Mouse (Mus musculus) right cerebral cortex, postnatal 14 days (tissue): ENCODE measurements at regions not wholly inside any gene's neighbourhood (a gene's known extent, or its start where the extent isn't known, plus 50 kb on each side); places are given as distances from the start of the nearest gene placed in this dataset.
"Not testable (repeated sequence)": the region's sequence is repeated elsewhere in the genome, so short reads cannot be mapped to it uniquely, and the experiment has no call there.

Experiments
- DNase-seq: peaks from one replicate; pipeline ENCODE4 v3.0.0; 2022

DNA sequence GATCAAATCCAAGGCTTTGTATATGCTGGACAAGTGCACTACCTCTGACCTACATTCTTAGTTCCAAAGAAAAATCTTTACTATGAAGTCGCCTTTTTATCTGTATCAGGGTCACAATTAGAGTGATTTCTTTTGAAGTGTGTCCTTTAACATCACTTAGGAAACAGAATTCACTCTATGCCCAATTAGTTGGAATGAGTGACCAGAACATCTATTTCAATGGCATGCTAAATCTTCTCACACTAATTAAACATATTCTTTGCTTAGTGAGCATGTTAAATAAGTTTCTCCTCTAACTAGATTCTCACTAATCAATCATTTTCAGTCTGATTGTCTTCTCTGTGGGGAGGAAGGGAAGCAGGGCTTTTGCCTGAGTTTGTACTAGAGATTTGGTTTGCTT is 84.9 kb downstream of the Arl6ip6 start:
- DNase-seq: no peak

DNA sequence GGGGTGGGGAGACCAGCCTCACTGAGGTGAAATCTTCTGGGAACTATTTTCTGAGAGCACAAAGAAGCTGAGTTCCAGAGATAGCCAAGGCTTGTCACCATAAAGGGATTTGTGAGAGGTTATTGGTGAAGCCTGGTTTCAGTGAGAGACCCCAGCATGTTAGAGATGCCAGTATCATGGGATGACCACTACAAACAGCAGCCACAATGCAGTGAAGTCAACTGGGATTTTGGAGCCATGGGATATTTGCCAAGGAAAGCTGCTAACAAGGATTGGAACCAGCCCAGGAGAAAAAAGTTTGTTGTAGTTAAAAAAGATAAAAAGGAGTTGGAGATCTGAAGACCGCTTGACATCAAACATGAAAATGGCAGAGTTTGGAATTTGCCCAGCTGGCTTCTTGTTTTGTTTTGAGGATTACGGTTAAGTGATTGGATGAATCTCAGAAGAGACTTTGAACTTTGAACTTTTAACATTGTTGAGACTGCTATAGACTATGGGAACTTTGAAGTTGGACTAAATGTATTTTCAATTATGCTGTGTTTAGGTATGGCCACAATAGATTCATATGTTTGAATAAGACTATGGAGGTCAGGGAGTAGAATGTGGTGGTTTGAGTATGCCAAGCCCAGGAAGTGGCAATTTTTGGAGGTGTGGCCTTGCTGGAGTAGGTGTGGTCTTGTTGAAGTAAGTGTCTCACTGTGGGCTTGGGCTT is 110.3 kb downstream of the Arl6ip6 start:
- DNase-seq: no peak

DNA sequence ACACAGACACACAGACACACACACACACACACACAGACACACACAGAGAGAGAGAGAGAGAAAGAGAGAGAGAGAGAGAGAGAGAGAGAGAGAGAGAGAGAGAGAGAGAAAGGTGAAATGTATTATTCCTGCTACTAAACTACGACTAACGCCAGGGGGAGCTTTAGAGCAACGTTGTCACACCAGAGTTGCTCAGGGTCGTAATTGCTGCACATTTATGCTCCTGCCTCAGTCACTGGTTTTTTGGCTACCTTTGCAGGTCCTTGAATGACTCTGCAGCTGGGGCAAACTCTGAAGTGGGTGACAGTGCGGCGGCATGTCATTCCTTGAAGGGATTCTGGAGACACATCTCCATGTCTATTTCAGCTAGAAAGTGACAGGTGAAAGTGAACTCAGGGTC is 139.2 kb downstream of the Arl6ip6 start:
- peak; percentile 50 for DNase-seq

DNA sequence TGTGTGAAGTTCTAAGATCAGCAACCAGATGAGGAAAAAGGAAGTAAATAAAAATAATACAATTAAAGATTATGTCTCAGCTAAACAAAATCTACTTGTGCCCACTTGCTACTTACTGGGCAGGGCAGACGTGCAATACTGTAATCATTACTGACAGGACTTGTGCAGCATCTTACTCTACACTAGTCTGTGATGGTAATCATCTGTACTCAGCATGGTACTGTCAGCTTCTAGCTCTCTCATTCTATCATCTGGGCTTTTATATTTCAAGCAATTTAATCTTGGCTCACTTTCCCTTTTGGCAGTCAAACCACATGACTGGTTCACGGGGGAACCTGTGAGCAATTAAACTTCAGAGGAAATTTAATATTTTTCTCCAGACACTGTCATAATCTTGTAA is 167.5 kb downstream of the Arl6ip6 start:
- no peak for DNase-seq

DNA sequence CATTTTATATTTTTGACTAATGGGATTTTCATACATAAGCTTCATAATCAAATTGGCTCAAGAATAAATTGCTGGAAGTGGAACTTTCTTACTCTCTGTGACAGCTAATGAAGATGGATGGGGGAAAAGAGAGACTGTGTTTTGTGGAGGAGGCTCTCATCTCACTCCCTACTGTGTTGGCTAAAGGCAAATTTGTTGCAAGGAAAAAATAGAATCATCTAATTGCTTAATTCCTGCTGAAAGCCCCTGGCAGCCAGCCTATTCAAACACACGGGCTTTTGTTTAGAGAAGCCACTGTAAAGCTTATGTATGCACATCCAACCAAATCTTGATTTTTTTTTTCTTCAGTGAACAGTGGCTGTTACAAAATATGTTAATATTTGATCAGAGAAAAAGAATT is 190.8 kb downstream of the Arl6ip6 start:
- no peak for DNase-seq

DNA sequence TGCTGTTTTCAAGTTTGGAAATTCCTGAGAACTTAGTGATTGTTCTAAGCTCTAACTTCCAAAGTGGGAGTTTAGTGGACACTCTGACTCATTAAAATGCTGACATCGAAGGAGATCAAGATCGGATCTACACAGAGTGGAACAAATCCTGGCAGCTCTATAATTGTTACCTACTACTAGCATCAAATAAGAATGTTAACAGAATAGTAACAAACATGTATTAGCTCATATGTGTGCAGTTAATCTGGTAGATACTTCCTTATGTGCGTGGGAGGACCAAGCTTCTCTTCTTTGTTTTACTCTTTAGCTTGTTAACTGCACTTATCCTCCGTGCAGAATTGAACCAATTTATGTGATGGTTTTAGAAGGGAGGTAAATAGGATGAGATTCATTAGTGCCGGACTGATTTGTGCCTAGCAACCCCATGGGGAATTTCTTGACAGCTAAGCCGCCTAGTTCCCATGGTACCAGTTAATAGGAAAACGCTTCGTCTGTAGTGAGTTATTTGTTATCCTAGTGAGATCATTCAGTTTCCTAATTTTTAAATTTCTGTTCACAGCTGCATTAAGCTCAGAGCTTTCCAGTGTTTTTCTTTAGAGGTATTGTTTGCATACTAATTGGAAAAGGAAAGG is 193.1 kb downstream of the Arl6ip6 start:
- DNase-seq: no peak

DNA sequence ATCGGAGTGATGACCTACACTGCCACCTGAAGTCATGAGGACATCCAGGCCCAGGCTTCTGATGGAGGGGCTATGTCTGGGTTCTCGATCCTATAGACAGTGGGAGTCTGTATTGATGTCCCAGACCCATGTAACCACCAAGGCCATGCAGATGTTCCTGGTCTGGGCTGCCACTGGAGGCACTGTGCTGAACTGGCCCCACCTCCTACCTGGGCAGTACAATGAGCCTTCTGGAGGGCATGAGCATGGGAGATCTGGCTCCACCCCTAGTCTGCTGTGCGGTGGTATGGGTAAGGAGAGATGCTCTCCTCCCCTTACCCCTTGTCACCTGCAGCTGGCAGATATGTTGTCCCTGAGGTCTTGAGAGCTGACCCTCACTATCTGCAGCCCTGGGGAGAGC is 197.1 kb downstream of the Arl6ip6 start:
- DNase-seq: no peak

DNA sequence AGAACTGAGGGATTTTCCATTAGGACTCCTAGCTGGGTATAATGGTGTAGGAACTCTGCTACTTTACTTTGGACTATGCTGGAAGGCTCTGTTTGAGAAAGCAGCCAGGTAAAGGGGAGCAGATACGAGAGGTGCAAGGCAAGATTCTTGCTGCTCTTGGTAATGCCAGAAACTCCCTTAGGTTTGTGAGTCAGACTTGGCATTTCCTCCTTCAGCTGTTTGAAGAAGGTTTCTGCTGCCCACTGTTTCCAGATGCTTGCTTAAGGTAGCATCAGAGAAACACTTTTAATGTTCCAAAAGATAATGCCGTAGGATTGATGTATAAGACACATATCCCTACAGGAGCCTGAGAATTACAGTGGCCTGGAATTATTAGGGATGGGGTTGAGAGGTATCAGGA is 222.9 kb downstream of the Arl6ip6 start:
- no peak for DNase-seq

DNA sequence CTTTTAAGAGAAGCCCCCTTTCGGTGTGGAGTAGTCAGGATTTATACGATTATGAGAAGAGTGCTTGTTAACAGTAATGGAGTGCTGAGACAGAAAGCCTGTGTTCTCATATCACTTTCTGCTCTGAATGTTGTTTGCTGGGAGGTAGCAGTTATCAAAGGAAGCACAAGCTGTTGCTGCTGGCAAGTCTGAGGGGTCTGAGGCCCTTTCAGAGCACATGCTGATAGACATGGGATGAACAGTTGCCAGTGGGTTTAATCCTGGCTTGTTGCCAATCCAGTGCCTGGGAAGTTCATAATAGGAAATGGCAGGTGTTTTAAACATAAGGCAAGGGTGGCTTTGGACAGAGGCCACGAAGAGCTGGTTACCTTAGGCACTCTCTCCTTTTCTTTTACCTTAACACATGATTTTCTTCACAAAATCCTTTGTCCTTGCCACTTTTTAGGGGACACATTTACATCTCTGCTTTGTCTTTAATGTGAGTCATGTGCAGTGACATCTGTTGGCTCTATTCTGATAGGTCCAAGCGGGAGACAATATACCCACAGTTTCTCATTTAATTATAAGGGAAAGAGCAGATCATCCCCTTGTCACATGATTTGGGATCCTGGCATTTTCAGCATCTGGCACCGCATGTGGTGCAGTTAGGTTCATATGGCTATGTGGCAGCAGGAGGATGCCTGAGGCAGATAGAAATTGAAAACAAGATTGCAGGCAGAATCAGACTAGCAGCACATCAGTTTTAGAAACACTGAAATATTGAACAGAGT is 245.7 kb downstream of the Arl6ip6 start:
- DNase-seq: peak; percentile 7

DNA sequence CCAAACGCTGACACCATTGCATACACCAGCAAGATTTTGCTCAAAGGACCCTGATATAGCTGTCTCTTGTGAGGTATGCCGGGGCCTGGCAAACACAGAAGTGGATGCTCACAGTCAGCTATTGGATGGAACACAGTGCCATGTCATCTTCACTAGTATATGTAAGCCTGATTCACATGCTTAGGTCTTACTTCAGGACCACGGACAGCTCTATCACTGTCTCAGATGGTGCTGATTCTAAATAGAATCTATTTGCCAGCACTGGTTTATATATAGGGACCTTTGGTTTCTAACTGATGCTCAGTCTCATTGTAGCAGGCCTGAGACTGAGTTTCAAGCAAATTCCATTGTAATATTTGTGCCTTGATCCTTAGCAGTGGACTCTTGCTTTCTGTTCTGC is 248.8 kb downstream of the Arl6ip6 start:
- not testable (repeated sequence) for DNase-seq

DNA sequence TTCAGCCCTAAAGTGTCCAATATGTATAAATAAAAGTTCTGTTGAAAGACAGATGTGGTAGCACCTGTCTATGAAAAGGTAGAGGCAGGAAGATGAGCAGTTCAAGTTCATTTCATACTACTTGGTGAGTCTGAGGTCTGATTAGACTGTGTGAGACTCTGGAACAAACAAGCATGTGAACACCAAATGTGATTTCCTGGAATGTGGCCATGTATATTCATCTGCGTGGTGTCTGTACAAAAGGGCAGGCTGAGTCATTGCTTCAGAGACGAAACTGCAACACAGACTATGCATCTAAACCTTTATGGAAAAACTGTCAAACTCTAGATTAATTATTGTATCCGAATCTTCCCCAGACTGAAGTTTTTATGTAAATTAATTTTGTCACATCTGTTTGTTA is 268.7 kb downstream of the Arl6ip6 start:
- no peak for DNase-seq

DNA sequence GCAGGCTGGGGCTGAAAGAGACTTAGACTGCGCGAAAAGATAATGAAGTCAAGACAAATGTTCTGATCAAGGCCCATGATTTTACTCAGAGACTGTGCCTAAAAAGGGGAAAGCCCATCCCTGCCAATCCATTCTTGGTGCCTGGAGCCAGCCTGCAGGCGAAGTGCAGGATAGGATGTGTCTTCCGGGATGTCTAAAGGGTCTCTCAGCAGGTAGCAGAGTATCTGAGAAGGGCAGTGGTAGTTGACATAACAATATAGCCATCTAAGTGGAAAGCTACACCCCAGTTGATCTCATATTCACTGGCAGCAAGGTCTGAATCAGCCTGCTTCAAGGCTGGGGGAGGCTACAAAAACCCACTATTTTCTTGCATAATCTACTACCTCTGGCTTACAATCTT is 282.9 kb downstream of the Arl6ip6 start:
- no peak for DNase-seq

DNA sequence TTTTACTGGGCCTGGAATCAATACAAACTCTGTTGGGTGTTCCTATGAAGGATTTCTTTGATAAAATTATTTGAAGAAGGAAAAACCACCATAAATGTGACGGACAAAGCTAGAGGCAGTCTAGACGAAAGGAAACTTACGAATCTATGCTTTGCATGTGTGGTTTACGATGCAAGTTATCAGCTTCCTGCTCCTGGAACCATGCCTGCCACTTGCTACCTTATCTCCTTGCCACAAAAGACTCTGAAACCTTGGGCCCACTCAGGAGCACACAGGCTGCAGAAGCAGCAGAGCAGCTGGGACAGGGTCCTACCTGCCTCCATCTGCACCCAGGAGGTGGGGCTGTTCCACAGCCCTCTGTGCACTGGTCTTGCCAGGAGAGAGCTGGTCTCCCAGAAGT is 287.5 kb downstream of the Arl6ip6 start:
- DNase-seq: not testable (repeated sequence)

DNA sequence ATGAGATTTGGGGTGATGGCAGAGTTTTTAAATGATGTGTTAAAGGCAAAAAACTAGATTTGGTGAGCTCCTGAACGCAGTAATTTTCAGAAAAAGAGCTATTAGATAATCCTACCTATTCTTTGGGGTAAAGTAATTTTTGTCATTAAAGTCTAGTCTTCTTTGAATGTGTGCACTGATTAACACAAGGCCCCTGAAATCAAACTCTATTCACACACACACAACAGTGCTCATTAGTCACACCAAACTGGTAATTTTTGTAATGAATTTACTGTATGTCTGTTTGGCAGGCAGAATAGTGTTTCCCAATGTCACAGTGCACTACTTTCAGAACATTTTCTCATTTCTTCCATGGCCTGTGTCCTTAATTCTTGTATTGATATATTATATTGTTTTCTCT is 296.8 kb downstream of the Arl6ip6 start:
- DNase-seq: no peak

DNA sequence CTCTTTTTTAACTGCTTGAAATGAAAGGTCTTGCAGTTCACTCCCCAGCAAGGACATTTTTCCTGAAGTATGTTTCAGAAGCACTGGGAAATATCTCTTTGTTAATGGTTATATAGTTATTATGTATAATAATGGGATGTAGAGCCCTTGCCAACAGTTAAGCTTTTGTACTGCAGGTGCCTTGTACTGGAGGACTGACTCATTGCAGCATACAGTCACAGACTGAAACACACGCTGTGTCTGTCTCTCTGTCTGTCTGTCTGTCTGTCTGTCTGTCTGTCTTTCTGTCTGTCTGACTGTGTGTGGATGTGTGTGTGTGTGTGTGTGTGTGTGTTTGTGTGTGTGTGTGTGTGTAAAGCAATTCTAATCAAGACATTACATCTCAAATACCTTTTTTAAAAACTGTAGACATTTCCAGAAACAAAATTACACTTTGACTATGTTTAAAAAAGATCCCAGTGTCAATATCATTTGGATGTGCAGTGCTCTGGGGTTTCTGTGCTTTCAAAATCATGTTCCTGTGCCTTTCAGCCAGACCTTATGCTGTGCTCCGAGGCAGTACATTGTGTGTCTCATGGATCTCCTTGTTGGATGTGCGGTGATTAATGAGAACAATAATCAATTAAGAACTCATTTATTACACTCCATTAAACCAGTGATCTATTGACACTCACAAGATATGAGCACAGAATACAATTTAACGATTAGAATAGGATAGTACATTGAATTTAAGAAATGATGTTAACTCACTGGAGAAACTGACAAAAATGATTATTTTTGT is 299.5 kb downstream of the Arl6ip6 start:
- no peak for DNase-seq

DNA sequence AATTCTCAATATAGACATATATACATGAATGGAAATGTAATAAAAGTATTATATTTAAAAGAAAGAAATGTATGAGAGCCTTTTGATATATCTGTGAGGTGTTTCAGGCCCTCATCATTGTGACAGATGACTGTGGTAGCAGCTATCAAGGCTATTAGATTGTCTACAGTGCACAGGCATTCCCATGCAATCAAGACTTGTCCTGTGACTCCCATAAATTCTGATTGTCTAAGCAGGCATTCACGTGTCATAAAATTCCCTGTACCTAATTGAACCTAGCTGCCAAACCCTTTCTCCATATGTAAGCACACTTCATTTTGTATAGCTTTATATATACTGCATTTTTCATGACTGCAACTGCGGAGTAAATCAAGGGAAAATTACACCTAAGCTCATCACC is 301.3 kb downstream of the Arl6ip6 start:
- DNase-seq: no peak

DNA sequence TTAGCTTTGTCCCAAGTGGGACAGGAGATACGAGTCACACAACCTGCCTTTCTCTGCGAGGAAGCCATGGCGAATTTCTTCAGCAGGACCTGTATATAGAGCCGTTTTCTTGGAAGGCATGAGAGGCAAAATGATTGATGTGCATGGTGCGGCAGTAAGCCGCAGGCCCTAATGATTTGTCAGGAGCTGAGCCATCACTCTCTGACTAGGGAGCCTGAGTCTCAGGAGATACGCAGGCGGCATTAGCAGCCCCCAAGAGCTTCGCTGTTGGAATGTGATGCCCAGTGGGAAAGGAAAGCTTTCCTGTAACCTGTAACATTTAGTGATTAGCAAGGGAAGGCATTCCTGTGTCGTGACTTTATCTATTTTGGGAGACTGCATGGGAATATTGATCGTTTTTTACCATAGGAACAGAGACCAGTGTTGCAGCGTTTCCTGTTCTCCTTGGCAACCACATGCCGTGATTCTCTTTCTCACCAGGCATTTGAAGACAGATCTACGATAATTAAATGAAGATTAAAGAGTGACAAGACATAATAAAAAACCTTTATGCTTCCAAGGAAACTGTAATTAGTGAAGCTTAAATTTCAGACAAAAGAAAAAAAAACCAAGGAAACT is 310.2 kb downstream of the Arl6ip6 start:
- DNase-seq: no peak

DNA sequence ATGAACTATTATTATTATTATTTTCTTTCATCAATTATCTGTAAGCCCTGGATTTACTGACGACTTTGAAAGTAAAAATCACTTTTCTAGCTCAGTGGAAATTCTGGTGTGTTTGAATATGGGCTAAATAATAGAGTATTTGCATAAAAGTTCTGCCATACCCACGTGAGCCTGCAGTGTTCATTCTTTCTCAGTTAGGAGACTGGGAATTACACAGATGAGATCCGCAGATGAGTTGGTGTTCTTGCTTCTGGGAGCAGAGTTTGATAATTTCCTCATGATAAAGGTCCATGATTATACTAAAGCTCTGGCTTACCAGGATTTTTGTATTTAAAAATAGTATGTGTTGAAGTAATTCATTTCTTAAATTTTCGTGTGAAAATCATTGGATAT is 310.7 kb downstream of the Arl6ip6 start:
- DNase-seq: no peak

DNA sequence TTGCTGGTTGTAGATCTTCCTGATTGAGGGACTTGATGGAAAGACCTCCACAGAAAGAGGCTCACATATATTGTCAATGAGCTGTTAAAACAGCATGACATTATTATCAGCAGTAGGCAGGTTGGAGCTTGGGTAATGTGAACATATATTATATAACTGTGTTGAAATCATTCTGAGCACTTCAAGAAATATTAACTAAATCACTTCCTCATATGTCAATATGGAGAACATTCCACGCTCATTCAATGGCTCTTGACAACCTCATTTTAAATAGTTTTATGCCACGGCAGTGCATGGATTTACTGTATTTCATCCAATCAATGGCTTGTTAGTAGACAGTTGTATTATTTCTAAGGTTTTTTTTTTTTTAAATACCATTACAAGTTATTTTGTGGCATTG is 350.6 kb downstream of the Arl6ip6 start:
- DNase-seq: no peak

DNA sequence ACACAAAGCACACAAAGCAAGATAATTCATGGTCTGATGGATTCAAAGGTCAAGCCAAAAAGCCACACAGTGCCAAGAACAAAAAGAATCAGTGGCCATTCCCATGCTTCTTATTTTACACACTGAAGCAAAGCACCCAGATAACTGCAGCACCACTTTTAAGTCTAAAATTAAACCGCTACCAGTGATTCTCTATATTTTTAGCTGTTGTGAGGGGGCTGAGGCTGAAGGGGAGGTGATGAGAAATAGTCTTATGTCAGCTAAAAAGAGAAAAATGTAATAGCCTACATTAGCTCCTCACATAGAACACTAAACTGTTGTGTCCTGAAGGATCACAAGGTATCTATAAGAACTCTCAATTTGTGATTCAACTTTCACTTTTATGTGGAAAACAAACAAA is 382.5 kb downstream of the Arl6ip6 start:
- DNase-seq: no peak

DNA sequence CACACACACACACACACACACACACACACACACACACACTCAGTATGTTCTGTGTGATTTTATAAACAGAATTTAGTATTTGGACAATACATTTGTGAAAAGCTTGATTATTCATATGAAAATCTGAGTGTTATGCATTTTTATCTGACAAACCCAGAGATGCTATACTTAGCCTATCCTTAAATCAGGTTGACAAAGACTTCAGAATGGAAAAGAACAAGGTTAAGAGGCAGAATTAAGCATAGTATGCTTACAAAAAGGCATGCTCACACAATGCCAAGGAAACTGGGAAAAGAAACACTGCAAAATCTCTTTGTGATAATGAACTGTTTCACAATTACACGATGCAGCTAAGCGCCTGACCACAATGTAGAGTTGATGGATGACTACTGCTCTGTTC is 414.3 kb downstream of the Arl6ip6 start:
- no peak for DNase-seq

DNA sequence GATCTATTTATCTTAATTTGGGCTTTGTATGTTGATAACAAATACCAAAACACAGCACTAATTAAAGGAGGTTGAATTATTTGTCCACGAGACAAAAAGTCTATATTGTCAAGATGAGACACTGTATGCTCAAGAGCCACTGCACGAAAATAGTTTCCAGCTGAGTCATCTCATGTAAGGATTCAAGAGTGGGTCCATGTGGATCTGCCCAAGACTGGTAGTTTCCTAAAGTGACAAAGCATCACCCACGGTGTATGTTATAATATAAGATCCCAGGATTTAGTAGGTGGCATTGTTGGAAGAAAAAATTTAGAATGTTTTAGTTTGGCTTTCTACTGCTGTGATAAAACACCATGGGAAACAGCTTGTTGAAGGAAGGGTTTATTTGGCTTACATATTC is 428.2 kb downstream of the Arl6ip6 start:
- no peak for DNase-seq
